Mouse (Mus musculus) thymus, adult 2 months (tissue): Measurements from ENCODE around the gene Mylk. TPM values are rescaled to one million over a fixed set of nuclear protein-coding genes. Genes with fewer than 3 reads are reported as not detected.

Source experiments
- DNase-seq: peaks from one replicate; pipeline ENCODE4 v3.0.0; 2021
- H3K27ac ChIP-seq: fragments of 200-500 bp; 2 replicates; pipeline ENCODE4 v1.5.1; 2012; ENCODE audit warnings: low read length, control low read depth; ENCODE audit not compliant: control insufficient read depth, insufficient read depth
- H3K27me3 ChIP-seq: fragments of 200-500 bp; 2 replicates; pipeline ENCODE4 v1.6.1; 2012; ENCODE audit warnings: mild to moderate bottlenecking, low read length, moderate library complexity, mixed read lengths; ENCODE audit not compliant: control insufficient read depth, insufficient read depth
- H3K36me3 ChIP-seq: fragments of 200-500 bp; 2 replicates; pipeline ENCODE4 v1.6.1; 2012; ENCODE audit warnings: mild to moderate bottlenecking, low read length, moderate library complexity; ENCODE audit not compliant: control insufficient read depth, insufficient read depth
- H3K4me1 ChIP-seq: fragments of 200-500 bp; replicated peaks from 2 replicates; pipeline ENCODE4 v1.6.1; 2012; ENCODE audit warnings: low read length; ENCODE audit not compliant: control insufficient read depth, insufficient read depth
- H3K4me3 ChIP-seq: fragments of 200-500 bp; 2 replicates; pipeline ENCODE4 v1.5.1; 2012; ENCODE audit warnings: mild to moderate bottlenecking, low read length, control low read depth, moderate library complexity; ENCODE audit not compliant: control insufficient read depth, insufficient read depth
- CTCF ChIP-seq: fragments of 200-500 bp; IDR thresholded peaks from 2 replicates; pipeline ENCODE4 v1.5.1; 2012; ENCODE audit warnings: mild to moderate bottlenecking, control low read depth, low read length, moderate library complexity, borderline replicate concordance; ENCODE audit not compliant: control insufficient read depth, poor library complexity, insufficient read depth; ENCODE audit errors: extremely low read depth
- POLR2A ChIP-seq: fragments of 200-500 bp; IDR thresholded peaks from 2 replicates; pipeline ENCODE4 v1.6.1; 2012; ENCODE audit warnings: mild to moderate bottlenecking, low read length, control low read depth, moderate library complexity; ENCODE audit not compliant: control insufficient read depth, poor library complexity, insufficient read depth; ENCODE audit errors: extremely low read depth
- WGBS: fragments of 180-500 bp; shearing (Covaris S2); methylation state at CpG from one replicate; pipeline ENCODE4 v1.1.7; 2018; 5-methylcytosine and 5-hydroxymethylcytosine counted together
- polyA plus RNA-seq: library from polyadenylated mRNA; depleted of rRNA; stranded (reverse); fragments of >200 nt; gene quantifications from 2 replicates; pipeline ENCODE4 v1.2.3, GENCODE M21; 2012

Gene Mylk
- polyA plus RNA-seq, 1 experiment, result 7.2 TPM

GRCm38 (mm10) chr16:34962322-34962721 lies 217.3 kb downstream of the Mylk start:
- no peaks in the 10 kb centered on the region for H3K36me3 ChIP-seq
- no peaks in the 10 kb centered on the region for H3K27me3 ChIP-seq
- no peak overlapping the region for H3K27ac ChIP-seq
- no peaks in the 10 kb centered on the region for H3K4me1 ChIP-seq
- WGBS, result 90% methylated on average over 4 of the region's 4 CpGs
- no peak for DNase-seq
- TF ChIP-seq CTCF, result no peak
- no peak for TF ChIP-seq POLR2A
- no peak overlapping the region for H3K4me3 ChIP-seq

- TF ChIP-seq CTCF, result no peak
- no peak for TF ChIP-seq POLR2A
These were observed 218.0 kb downstream of the Mylk start for GRCm38 (mm10) chr16:34963008-34963407.

GRCm38 (mm10) chr16:34966620-34967081 lies 221.6 kb downstream of the Mylk start:
- H3K4me1 ChIP-seq, result no peaks in the 10 kb centered on the region; the same call in 1 of the 2 replicates
- WGBS, result 82% methylated on average over 5 of the region's 5 CpGs
- DNase-seq, result no peak
- TF ChIP-seq CTCF (no peak), POLR2A (no peak)
- H3K27me3 ChIP-seq, result no peaks in the 10 kb centered on the region
- no peak overlapping the region for H3K4me3 ChIP-seq
- no peak overlapping the region for H3K27ac ChIP-seq
- H3K36me3 ChIP-seq, result no peaks in the 10 kb centered on the region

More at GRCm38 (mm10) chr16:34963008-34963407, 218.0 kb downstream of the Mylk start:
- Histone ChIP-seq H3K4me3 (no peak overlapping the region), H3K36me3 (no peaks in the 10 kb centered on the region), H3K4me1 (no peaks in the 10 kb centered on the region; the same call in 1 of the 2 replicates), H3K27me3 (no peaks in the 10 kb centered on the region), H3K27ac (no peak overlapping the region)
- DNase-seq, result no peak
- WGBS, result 28% methylated on average over 4 of the region's 4 CpGs

GRCm38 (mm10) chr16:34967120-34967800 lies 222.2 kb downstream of the Mylk start:
- no peak for DNase-seq
- Histone ChIP-seq H3K27ac (no peak overlapping the region), H3K4me3 (no peak overlapping the region), H3K27me3 (no peaks in the 10 kb centered on the region), H3K36me3 (no peaks in the 10 kb centered on the region), H3K4me1 (no peaks in the 10 kb centered on the region; the same call in 1 of the 2 replicates)
- no peak for TF ChIP-seq POLR2A
- TF ChIP-seq CTCF, result no peak
- WGBS, result 79% methylated on average over 10 of the region's 10 CpGs

GRCm38 (mm10) chr16:34968181-34968580 lies 223.2 kb downstream of the Mylk start:
- WGBS, result 94% methylated on average over 5 of the region's 5 CpGs
- H3K4me1 ChIP-seq, result no peaks in the 10 kb centered on the region; the same call in 1 of the 2 replicates
- TF ChIP-seq POLR2A (no peak), CTCF (no peak)

GRCm38 (mm10) chr16:34972471-34972870 lies 227.5 kb downstream of the Mylk start:
- Histone ChIP-seq H3K36me3 (no peaks in the 10 kb centered on the region), H3K27ac (no peak overlapping the region), H3K4me1 (no peaks in the 10 kb centered on the region; the same call in 1 of the 2 replicates), H3K27me3 (no peaks in the 10 kb centered on the region), H3K4me3 (no peak overlapping the region)
- TF ChIP-seq CTCF (no peak), POLR2A (no peak)
- DNase-seq, result no peak
- 97% methylated on average over 12 of the region's 12 CpGs for WGBS

More at GRCm38 (mm10) chr16:34968181-34968580, 223.2 kb downstream of the Mylk start:
- H3K4me3 ChIP-seq, result no peak overlapping the region
- H3K27me3 ChIP-seq, result no peaks in the 10 kb centered on the region
- no peak for DNase-seq
- no peaks in the 10 kb centered on the region for H3K36me3 ChIP-seq
- H3K27ac ChIP-seq, result no peak overlapping the region

GRCm38 (mm10) chr16:34975544-34975943 lies 230.5 kb downstream of the Mylk start:
- WGBS, result 36% methylated on average over 2 of the region's 2 CpGs
- H3K4me3 ChIP-seq, result no peak overlapping the region
- H3K4me1 ChIP-seq, result no peaks in the 10 kb centered on the region
- no peaks in the 10 kb centered on the region for H3K27me3 ChIP-seq
- TF ChIP-seq POLR2A (no peak), CTCF (no peak)
- no peak overlapping the region for H3K27ac ChIP-seq
- no peaks in the 10 kb centered on the region for H3K36me3 ChIP-seq
- no peak for DNase-seq

- H3K4me1 ChIP-seq, result no peaks in the 10 kb centered on the region
- no peak for DNase-seq
- H3K27ac ChIP-seq, result no peak overlapping the region
- no peaks in the 10 kb centered on the region for H3K27me3 ChIP-seq
- 87% methylated on average over 13 of the region's 13 CpGs for WGBS
- no peaks in the 10 kb centered on the region for H3K36me3 ChIP-seq
- TF ChIP-seq POLR2A (no peak), CTCF (peak; percentile 55; the same call in 1 of the 2 replicates)
- H3K4me3 ChIP-seq, result no peak overlapping the region
These were observed 231.6 kb downstream of the Mylk start for GRCm38 (mm10) chr16:34976630-34977029.
